Mouse (Mus musculus): ENCODE measurements around the gene Gm21970.

GRCm38 (mm10) chr16:91395633-91396392 lies 4.3 kb downstream of the Gm21970 start:
- TF ChIP-seq CTCF (IDR thresholded peaks at IDR 0.05), result no peak
- TF ChIP-seq EP300 (IDR thresholded peaks at IDR 0.05), result no peak

Measured in lung, postnatal 0 days (tissue).